In genomic region chr5:122125211-122125760, GRCm38 (mm10) we compare ENCODE assay signal across 20 mouse cellular contexts. TPM values are rescaled to one million over a fixed set of nuclear protein-coding genes. Genes with fewer than 3 reads are reported as not detected.
A peak's percentile ranks its signal among the peaks of the same experiment; 100 is the strongest.
DNase-seq lines count a peak whose midpoint lies in the region; ATAC-seq and TF ChIP-seq lines count a peak whose summit lies in the region.
"Had no signal": no experiment of that assay in that cellular context is flagged by ENCODE, and none has a peak within 500 bp of the region (broad histone marks: within the 10 kb centered on the region; RNA-seq: fewer than 3 reads in every experiment).

No protein-coding gene starts in this region.

- H3K36me3 ChIP-seq in thymus, adult 2 months (ENCODE audit: control insufficient read depth, insufficient read depth, low read length), result no peaks in the 10 kb centered on the region
- H3K36me3 ChIP-seq in heart, embryonic 11.5 days (ENCODE audit: control insufficient read depth, insufficient read depth, low read length), result no peaks in the 10 kb centered on the region
- H3K36me3 ChIP-seq: embryonic facial prominence, embryonic 12.5 days; forebrain, embryonic 15.5 days; heart, embryonic 12.5 days; hindbrain, embryonic 10.5 days had no signal

- DNase-seq in kidney, postnatal 14 days, result peak; percentile 24
- DNase-seq in kidney, adult 9 months, result no peak
- peak; percentile 45 for DNase-seq in thymus, adult 2 months
- peak; percentile 62 for DNase-seq in thymus, postnatal 25 days
- no peak for DNase-seq in cerebellum, adult 11-12 months
- DNase-seq: adrenal gland, adult 2 months; adrenal gland, postnatal 25 days; cerebellum, adult 8-10 months; cerebellum, postnatal 14 days; gastrocnemius, postnatal 36 days; heart, adult 2 months had no signal

- H3K4me1 ChIP-seq in thymus, adult 2 months (replicated peaks; ENCODE audit: control insufficient read depth, insufficient read depth, low read length), result peaks cover 21% of the 10 kb centered on the region
- H3K4me1 ChIP-seq in heart, embryonic 11.5 days (ENCODE audit: control insufficient read depth, insufficient read depth, low read length), result no peaks in the 10 kb centered on the region

- H3K9ac ChIP-seq in heart, embryonic 11.5 days (ENCODE audit: low read depth, low read length), result no peak overlapping the region
- H3K9ac ChIP-seq: embryonic facial prominence, embryonic 12.5 days; forebrain, embryonic 15.5 days; heart, embryonic 12.5 days; hindbrain, embryonic 14.5 days had no signal

- WGBS in thymus, adult 2 months, result 17% methylated on average over 8 of the region's 8 CpGs
- 74% methylated on average over 8 of the region's 8 CpGs for WGBS in heart, embryonic 11.5 days (ENCODE audit: insufficient replicate concordance)

- no peaks in the 10 kb centered on the region for H3K9me3 ChIP-seq in heart, embryonic 11.5 days (replicated peaks; ENCODE audit: control insufficient read depth, low read length)
- H3K9me3 ChIP-seq: embryonic facial prominence, embryonic 12.5 days; forebrain, embryonic 15.5 days; heart, embryonic 12.5 days; hindbrain, embryonic 10.5 days had no signal

- peak overlapping the region; percentile 76 for H3K27ac ChIP-seq in thymus, adult 2 months (ENCODE audit: control insufficient read depth, insufficient read depth, low read length)
- H3K27ac ChIP-seq in heart, embryonic 11.5 days (ENCODE audit: low read depth, low read length), result no peak overlapping the region
- H3K27ac ChIP-seq: embryonic facial prominence, embryonic 12.5 days; forebrain, embryonic 15.5 days; heart, adult 2 months; hindbrain, embryonic 10.5 days; hindbrain, embryonic 14.5 days had no signal

- no peak overlapping the region for H3K4me3 ChIP-seq in thymus, adult 2 months (ENCODE audit: control insufficient read depth, insufficient read depth, low read length)
- no peak overlapping the region for H3K4me3 ChIP-seq in heart, embryonic 11.5 days (ENCODE audit: low read depth, low read length)
- H3K4me3 ChIP-seq: embryonic facial prominence, embryonic 12.5 days; forebrain, embryonic 15.5 days; heart, adult 2 months; heart, embryonic 12.5 days; hindbrain, embryonic 10.5 days had no signal

- no peak for TF ChIP-seq POLR2A in thymus, adult 2 months (IDR thresholded peaks at IDR 0.05; ENCODE audit: control insufficient read depth, extremely low read depth, insufficient read depth, low read length, poor library complexity)

- H3K4me2 ChIP-seq in heart, embryonic 11.5 days, result no peak overlapping the region
- H3K4me2 ChIP-seq: embryonic facial prominence, embryonic 12.5 days; forebrain, embryonic 15.5 days; heart, embryonic 12.5 days; hindbrain, embryonic 14.5 days had no signal

- TF ChIP-seq CTCF in thymus, adult 2 months (IDR thresholded peaks at IDR 0.05; ENCODE audit: borderline replicate concordance, control insufficient read depth, extremely low read depth, insufficient read depth, low read length, poor library complexity), result no peak

- peak; percentile 31 for ATAC-seq in granulocyte monocyte progenitor cell, adult 5-6 weeks (replicated peaks; ENCODE audit: poor library complexity, severe bottlenecking)
- ATAC-seq in heart, embryonic 11.5 days (replicated peaks; ENCODE audit: insufficient number of reproducible peaks, low FRiP score, low TSS enrichment), result no peak
- ATAC-seq: forebrain, embryonic 15.5 days had no signal

- no peaks in the 10 kb centered on the region; the same call in 1 of the 2 replicates for H3K27me3 ChIP-seq in thymus, adult 2 months (ENCODE audit: control insufficient read depth, insufficient read depth, low read length)
- H3K27me3 ChIP-seq in heart, embryonic 11.5 days (ENCODE audit: control insufficient read depth, insufficient read depth, low read length), result no peaks in the 10 kb centered on the region
- H3K27me3 ChIP-seq: embryonic facial prominence, embryonic 12.5 days; forebrain, embryonic 15.5 days had no signal

RNA-seq across cellular contexts. Expression of gene Ccdc63, which starts 15.3 kb away (rescaled TPM):
- total RNA-seq in granulocyte monocyte progenitor cell, adult 5-6 weeks (2014; fragmentation: Nextera tagmentation), result 1.1 and 2.0 TPM in 2 replicates
- 0.60 TPM in 1 of 2 replicates, not detected in the other for total RNA-seq in granulocyte monocyte progenitor cell, adult 5-6 weeks (2017)
- polyA plus RNA-seq in thymus, adult 2 months (2012; rRNA removed), result 0.23 and 0.42 TPM in 2 replicates
- 0.47 and 0.51 TPM in 2 replicates for polyA plus RNA-seq in heart, embryonic 11.5 days (2014; fragmentation: Nextera tagmentation; extraction: Ambion mirVana)
- total RNA-seq: adrenal gland, adult 2 months; adrenal gland, postnatal 25 days; gastrocnemius, postnatal 36 days; heart, postnatal 25 days had no signal
- polyA plus RNA-seq: adrenal gland, adult 2 months; embryonic facial prominence, embryonic 12.5 days; forebrain, embryonic 11.5 days; forebrain, embryonic 15.5 days; hindbrain, embryonic 10.5 days had no signal

RNA-seq across cellular contexts. Expression of gene Myl2, which starts 24.5 kb away (rescaled TPM):
- not detected in 2 replicates for total RNA-seq in granulocyte monocyte progenitor cell, adult 5-6 weeks (2014; fragmentation: Nextera tagmentation)
- not detected in 2 replicates for total RNA-seq in granulocyte monocyte progenitor cell, adult 5-6 weeks (2017)
- 0.79 and 169 TPM in 2 replicates for polyA plus RNA-seq in thymus, adult 2 months (2012; rRNA removed)
- polyA plus RNA-seq in heart, embryonic 11.5 days (2014; fragmentation: Nextera tagmentation; extraction: Ambion mirVana), result 6,790 and 6,847 TPM in 2 replicates
- total RNA-seq: adrenal gland, adult 2 months; adrenal gland, postnatal 25 days had no signal
- polyA plus RNA-seq: adrenal gland, adult 2 months; forebrain, embryonic 11.5 days had no signal

RNA-seq across cellular contexts. Expression of gene Ppp1cc, which starts 32.8 kb away (rescaled TPM):
- 284 and 366 TPM in 2 replicates for total RNA-seq in granulocyte monocyte progenitor cell, adult 5-6 weeks (2014; fragmentation: Nextera tagmentation)
- total RNA-seq in granulocyte monocyte progenitor cell, adult 5-6 weeks (2017), result 247 and 254 TPM in 2 replicates
- 194 and 220 TPM in 2 replicates for polyA plus RNA-seq in thymus, adult 2 months (2012; rRNA removed)
- polyA plus RNA-seq in heart, embryonic 11.5 days (2014; fragmentation: Nextera tagmentation; extraction: Ambion mirVana), result 216 and 225 TPM in 2 replicates

Comparison
In these comparisons a context has a peak if more than half of its experiments do, and no peak if none do; other contexts are left out.
1. DNase-seq: peak in kidney, postnatal 14 days (single experiment), thymus, adult 2 months (single experiment) and thymus, postnatal 25 days (single experiment); none in kidney, adult 9 months (single experiment) and cerebellum, adult 11-12 months (single experiment).
2. RNA of gene Myl2, which starts 24.5 kb away (polyA plus RNA-seq): 6,790 to 6,847 TPM in heart, embryonic 11.5 days; 0.79 to 169 TPM in thymus, adult 2 months; every median in the first group is over 10 times any median in the second.